Mouse (Mus musculus): ENCODE results near the gene Phf12.
A peak's percentile ranks its signal among the peaks of the same experiment; 100 is the strongest.
"Not testable (repeated sequence)": the region's sequence is repeated elsewhere in the genome, so short reads cannot be mapped to it uniquely, and the experiment has no call there.

The Phf12 gene

GRCm38 (mm10) chr11:78031947-78032808 is 49.6 kb downstream of the Phf12 start, which contains the start of gene Dhrs13:
Gene Dhrs13, plus strand, starts transcription at chr11:78032280.
- peak; percentile 93 for DNase-seq (ENCODE audit: low read depth, low spot score)

DNA sequence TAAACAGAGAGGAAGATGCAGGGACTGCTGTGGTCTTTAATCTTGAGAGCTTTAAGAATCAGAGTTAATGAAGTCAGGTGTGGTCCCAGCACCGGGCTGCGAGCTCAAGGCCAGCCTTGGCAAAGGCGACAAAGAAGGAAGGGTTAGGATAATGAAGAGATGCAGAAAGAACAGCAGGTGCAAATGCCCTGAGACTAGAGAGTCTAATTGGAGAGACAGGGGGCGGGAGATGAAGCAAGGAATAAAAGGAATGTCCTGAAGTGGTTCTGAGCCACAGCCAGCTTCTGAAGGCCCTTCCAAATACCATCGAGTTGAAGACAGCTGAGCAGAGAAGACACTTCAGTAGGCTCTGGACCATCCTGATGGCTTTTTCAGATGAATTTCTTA is 50.2 kb downstream of the Phf12 start:
- DNase-seq (ENCODE audit: low read depth, low spot score): no peak

DNA sequence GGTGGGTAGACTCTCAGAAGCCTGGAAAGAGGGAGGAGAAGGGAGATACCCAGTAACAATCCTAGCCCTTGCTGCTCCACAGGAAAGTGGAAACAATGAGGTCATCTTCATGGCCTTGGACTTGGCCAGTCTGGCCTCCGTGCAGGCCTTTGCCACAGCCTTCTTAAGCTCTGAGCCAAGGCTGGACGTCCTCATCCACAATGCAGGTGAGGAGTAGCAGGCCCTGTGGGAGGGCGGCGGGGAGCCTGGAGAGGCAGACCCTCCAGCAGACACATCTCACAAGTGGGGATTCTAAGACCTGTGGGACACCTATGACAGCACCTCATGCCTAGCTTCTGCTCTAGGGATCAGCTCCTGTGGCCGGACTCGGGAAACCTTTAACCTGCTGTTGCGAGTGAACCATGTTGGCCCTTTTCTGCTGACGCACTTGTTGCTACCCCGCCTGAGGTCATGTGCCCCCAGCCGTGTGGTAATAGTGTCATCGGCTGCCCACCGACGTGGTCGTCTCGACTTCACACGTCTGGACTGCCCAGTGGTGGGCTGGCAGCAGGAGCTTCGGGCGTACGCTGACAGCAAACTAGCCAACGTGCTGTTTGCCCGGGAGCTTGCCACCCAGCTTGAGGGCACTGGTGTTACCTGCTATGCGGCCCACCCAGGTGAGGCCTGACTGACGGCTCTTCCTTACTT is 51.5 kb downstream of the Phf12 start:
- no peak for DNase-seq (ENCODE audit: low read depth, low spot score)

DNA sequence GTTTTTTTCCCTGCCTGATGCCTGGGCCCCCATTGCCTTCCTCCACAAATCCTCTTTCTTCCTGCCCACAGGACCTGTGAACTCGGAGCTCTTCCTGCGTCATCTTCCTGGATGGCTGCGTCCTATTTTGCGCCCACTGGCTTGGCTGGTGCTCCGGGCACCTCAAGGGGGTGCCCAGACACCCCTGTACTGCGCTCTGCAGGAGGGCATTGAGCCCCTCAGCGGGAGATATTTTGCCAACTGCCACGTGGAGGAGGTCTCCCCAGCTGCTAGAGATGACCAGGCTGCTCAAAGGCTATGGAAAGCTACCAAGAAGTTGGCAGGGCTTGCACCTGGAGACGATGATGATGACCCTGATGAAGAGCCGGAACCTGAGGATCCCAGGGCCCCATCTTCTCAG is 54.2 kb downstream of the Phf12 start:
- no peak for DNase-seq (ENCODE audit: low read depth, low spot score)

- DNase-seq (ENCODE audit: low read depth, low spot score): peak; percentile 49
Observed at GRCm38 (mm10) chr11:78037831-78038752, 55.5 kb downstream of the Phf12 start, which contains the start of gene Flot2. Gene Flot2, plus strand, starts transcription at chr11:78037931.

DNA sequence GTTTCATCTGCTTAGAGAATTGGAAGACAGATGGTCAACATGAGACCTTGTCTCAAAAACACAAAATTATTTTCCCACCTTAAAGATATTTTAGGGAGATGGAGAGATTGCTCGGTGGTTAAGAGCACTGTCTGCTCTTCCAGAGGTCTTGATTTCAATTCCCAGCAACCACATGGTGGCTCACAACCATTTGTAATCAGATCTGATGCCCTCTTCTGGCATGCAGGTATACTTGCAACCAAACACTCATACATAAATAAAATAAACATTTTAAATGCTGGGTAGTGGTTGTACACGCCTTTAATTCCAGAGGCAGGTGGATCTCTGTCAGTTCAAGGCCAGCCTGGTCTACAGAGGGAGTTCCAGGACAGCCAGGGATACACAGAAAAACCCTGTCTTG is 58.3 kb downstream of the Phf12 start:
- DNase-seq (ENCODE audit: low read depth, low spot score): peak; percentile 23

DNA sequence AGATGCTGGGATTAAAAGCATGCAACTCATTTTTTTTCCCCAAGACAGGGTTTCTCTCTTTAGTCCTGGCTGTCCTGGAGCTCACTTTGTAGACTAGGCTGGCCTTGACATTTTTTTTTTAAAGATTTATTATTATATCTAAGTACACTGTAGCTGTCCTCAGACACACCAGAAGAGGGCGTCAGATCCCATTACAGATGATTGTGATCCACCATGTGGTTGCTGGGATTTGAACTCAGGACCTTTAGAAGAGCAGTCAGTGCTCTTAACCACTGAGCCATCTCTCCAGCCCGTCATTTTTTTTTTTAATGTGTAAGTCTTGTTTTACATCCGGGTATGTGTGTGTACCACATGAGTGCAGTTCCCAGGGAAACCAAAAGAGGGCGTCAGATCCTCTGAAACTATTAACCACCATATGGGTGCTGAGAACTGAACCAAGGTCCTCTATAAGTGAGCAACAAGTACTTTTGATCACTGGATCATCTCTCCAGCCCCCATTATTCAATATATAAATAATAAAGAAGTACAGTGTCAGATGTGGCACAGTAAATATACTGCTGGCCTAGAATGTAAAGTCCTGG is 59.8 kb downstream of the Phf12 start:
- DNase-seq (ENCODE audit: low read depth, low spot score): not testable (repeated sequence)

GRCm38 (mm10) chr11:78044758-78045251 is 62.3 kb downstream of the Phf12 start:
- no peak for DNase-seq (ENCODE audit: low read depth, low spot score)

- not testable (repeated sequence) for DNase-seq (ENCODE audit: low read depth, low spot score)
Observed at GRCm38 (mm10) chr11:78048637-78049036, 66.1 kb downstream of the Phf12 start.

DNA sequence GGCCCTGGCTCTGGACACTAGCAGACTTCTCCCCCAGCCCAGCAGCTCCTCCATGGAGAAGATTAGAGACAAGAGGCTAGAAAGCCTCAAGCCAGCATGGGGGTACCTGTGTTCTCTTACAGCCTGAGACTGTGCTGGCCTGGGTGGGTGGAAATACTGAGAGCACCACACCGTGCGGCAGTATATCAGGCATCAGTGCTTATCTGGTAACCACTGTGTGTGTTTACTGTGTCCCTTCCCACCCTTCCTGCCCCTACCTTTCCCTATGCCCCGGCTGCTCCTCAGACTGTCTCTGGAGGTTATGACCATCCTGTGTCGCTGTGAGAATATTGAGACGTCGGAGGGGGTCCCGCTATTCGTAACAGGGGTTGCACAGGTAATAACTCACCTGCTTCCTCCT is 70.5 kb downstream of the Phf12 start:
- no peak for DNase-seq (ENCODE audit: low read depth, low spot score)

DNA sequence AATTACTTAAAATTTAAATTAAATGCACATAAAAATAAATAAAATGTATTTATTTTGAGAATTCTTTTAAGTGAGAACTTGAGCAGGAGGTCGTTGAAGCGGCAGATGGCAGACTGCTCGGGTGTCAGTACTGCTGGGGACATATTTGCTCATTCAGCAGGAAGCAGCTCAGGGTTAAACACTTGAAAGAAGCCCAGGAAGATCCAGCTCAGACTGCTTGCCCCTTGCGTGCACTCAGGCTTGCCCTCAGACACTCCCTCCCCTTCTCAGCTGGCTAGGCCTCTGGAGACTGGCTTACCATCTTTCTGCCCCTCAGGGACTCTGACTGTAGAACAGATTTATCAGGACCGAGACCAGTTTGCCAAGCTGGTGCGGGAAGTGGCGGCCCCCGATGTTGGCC is 74.4 kb downstream of the Phf12 start:
- no peak for DNase-seq (ENCODE audit: low read depth, low spot score)

DNA sequence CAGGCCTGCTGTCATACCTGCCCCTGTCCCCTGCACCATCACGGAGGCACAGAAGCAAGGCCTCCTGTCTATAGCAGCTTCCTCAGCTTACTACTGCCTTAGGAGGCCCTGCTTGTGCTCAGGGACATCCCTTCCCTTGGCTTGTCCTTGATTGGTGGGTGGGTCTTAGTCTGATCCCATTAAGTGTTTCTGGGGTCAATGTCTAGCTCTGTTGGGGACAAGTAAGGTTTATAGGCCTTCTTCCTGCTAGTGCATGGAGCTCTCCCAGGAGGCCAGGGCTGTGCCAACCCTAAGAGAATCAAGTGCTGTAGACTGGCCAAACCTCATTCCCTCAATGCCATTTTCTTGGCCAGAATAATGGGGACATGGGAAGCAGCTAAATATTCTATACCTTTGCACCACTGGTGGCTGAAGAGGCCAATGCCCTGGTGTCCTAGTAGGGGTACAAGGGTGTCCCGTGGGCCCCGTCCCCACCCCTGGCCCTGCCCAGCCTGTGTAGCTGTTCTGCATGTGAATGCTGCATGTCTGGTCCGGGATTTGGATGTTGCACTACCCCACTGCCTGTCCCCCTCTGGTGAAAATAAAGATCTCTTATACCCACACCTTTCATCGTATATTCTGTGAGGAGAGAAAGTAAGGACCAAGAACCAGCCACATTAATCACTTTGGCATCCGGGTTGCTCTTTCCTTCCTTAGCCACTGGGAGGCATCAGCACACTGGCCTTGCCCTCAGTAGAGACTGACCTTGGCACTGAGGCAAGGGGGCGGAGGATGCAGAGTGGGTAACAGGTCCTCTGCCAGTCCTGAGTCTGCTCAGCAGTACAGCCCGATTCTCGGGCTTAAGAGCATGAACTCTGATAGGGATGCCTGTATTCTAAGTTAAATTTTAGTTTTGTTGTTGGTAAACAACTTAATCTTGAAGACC is 77.5 kb downstream of the Phf12 start:
- DNase-seq (ENCODE audit: low read depth, low spot score): peak; percentile 68

DNA sequence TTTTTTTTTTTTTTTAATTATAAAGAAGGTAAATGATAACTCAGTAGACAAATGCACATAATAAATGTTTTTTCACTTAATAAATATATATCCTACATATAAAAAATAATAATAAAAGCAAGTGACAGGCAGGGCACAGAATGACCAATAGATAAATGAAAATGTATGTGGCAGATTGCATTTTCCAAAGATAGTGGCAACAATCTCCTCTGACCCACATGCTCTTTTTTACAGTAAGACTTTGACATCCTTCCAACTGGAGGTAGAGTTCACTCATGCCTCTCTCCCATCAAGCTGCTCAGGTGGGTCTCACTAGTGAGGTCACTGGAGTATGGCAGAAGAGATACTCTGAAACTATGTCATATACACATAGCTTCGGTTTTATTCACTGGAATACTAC is 80.0 kb downstream of the Phf12 start:
- DNase-seq (ENCODE audit: low read depth, low spot score): no peak

- DNase-seq (ENCODE audit: low read depth, low spot score): no peak
Observed at GRCm38 (mm10) chr11:78065906-78066305, 83.4 kb downstream of the Phf12 start.

DNA sequence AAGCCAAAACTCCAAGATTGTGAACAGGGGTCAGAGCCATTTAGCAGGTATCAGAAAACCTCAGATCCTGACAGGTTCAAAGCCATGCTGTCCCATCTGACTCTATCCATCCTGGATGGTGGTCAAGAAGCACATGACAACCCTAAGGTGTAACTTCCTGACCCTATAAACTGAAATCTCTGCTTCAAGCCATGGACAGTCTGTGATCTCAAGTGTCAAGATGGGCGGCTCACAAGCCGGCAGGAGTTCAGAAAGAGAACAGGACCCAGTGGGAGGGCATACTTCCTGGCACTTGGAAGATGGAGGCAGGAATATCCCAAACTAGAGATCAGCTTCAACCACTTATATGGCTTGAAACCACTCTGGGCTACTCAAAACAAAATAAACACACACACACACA is 84.1 kb downstream of the Phf12 start:
- DNase-seq (ENCODE audit: low read depth, low spot score): no peak

DNA sequence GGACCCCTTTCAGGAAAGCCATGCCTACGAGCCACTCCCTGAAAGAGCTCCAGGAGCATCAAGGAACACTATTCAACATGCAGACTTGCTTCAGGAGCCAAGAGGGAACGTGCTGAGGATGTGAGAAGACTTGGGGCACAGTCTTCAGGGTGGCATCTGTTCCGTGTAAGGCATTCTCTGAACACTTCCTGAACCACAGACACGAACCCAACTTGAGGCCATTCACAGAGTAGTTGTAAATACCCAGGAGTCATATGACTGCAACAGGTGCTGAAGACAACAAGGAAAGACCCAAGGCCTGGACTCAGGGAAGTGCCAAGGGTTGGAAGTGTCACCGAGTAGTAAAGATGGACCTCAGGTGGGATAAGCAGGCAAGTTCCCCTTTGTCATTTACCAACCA is 85.0 kb downstream of the Phf12 start:
- DNase-seq (ENCODE audit: low read depth, low spot score): no peak

GRCm38 (mm10) chr11:78069130-78069529 is 86.6 kb downstream of the Phf12 start:
- no peak for DNase-seq (ENCODE audit: low read depth, low spot score)

DNA sequence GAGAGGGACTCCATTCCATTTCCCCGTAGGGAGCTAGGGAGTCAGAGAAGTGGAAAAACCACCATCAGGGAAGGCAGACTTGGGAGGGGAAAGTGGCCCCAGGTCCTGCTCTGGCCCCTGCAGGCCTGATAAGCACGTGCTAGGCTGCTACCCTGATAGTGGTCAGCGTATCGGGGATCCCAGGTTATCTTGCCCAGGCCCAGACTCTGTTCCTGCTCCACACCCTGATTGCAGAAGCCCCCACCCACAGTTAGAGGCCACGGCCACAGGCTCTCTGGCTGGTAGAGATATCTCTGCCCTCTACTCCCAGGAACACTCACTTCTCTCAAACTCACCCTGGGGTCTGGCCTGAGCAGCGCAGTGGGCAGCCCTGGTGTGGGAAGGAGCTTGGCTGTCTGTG is 87.1 kb downstream of the Phf12 start:
- no peak for DNase-seq (ENCODE audit: low read depth, low spot score)

GRCm38 (mm10) chr11:78071938-78072337 is 89.4 kb downstream of the Phf12 start:
- DNase-seq (ENCODE audit: low read depth, low spot score): no peak
